In genomic region chr15:98863451-98863958, GRCm38 (mm10) we compare ENCODE assay signal across 29 mouse cellular contexts. TPM values are rescaled to one million over a fixed set of nuclear protein-coding genes. Genes with fewer than 3 reads are reported as not detected.
"Had no signal": no experiment of that assay in that cellular context is flagged by ENCODE, and none has a peak within 500 bp of the region (broad histone marks: within the 10 kb centered on the region; RNA-seq: fewer than 3 reads in every experiment).

No protein-coding gene starts in this region.

- H3K4me2 ChIP-seq: forebrain, embryonic 15.5 days; heart, embryonic 11.5 days; heart, embryonic 13.5 days; heart, embryonic 15.5 days; hindbrain, embryonic 13.5 days; hindbrain, embryonic 15.5 days; kidney, embryonic 15.5 days; limb, embryonic 13.5 days; limb, embryonic 15.5 days; liver, embryonic 12.5 days had no signal

- H3K27ac ChIP-seq: forebrain, embryonic 15.5 days; heart, embryonic 13.5 days; heart, embryonic 15.5 days; hindbrain, embryonic 13.5 days; hindbrain, embryonic 15.5 days; hindbrain, postnatal 0 days; kidney, embryonic 15.5 days; kidney, postnatal 0 days; limb, embryonic 13.5 days; limb, embryonic 15.5 days; liver, embryonic 12.5 days; liver, embryonic 14.5 days had no signal

- H3K9me3 ChIP-seq: forebrain, embryonic 15.5 days; heart, embryonic 13.5 days; heart, embryonic 15.5 days; hindbrain, embryonic 13.5 days; hindbrain, embryonic 15.5 days; kidney, embryonic 15.5 days; limb, embryonic 13.5 days; limb, embryonic 15.5 days; liver, embryonic 12.5 days had no signal

- H3K4me3 ChIP-seq: forebrain, embryonic 15.5 days; heart, embryonic 13.5 days; heart, embryonic 15.5 days; hindbrain, embryonic 13.5 days; hindbrain, embryonic 15.5 days; kidney, embryonic 15.5 days; limb, embryonic 13.5 days; limb, embryonic 15.5 days; liver, embryonic 12.5 days had no signal

- DNase-seq: forebrain, postnatal 0 days; gastrocnemius, postnatal 36 days; heart, adult 18-20 months; heart, postnatal 14 days; heart, postnatal 36 days; kidney, adult 11 months; kidney, adult 2 months; kidney, adult 9 months; kidney, postnatal 14 days; kidney, postnatal 36 days; layer of hippocampus, adult 9-11 months; layer of hippocampus, postnatal 36 days; left cerebral cortex, postnatal 4 days had no signal

- H3K27me3 ChIP-seq: forebrain, embryonic 15.5 days; heart, embryonic 13.5 days; heart, embryonic 15.5 days; hindbrain, embryonic 13.5 days; hindbrain, embryonic 15.5 days; kidney, embryonic 15.5 days; limb, embryonic 13.5 days; limb, embryonic 15.5 days; liver, embryonic 12.5 days had no signal

- ATAC-seq: forebrain, embryonic 15.5 days; forebrain, postnatal 0 days; hindbrain, postnatal 0 days; liver, embryonic 12.5 days had no signal

- H3K9ac ChIP-seq: forebrain, embryonic 15.5 days; forebrain, postnatal 0 days; heart, embryonic 15.5 days; hindbrain, embryonic 13.5 days; hindbrain, embryonic 15.5 days; kidney, embryonic 15.5 days; limb, embryonic 13.5 days; limb, embryonic 15.5 days; liver, embryonic 12.5 days; liver, embryonic 14.5 days had no signal

RNA-seq across cellular contexts. Expression of gene Dhh, which starts 34.8 kb away (rescaled TPM):
- total RNA-seq: hematopoietic stem cell, adult 5-6 weeks had no signal

RNA-seq across cellular contexts. Expression of gene Ddn, which starts 54.2 kb away (rescaled TPM):
- total RNA-seq: liver, adult 2 months had no signal
- polyA plus RNA-seq: limb, embryonic 11.5 days; liver, adult 2 months; liver, embryonic 12.5 days had no signal
